Mouse (Mus musculus) thymus, adult 2 months (tissue): Measurements from ENCODE around the gene Eif5a2.

Source experiments
- CTCF ChIP-seq: fragments of 200-500 bp; IDR thresholded peaks from 2 replicates; pipeline ENCODE4 v1.5.1; 2012; ENCODE audit warnings: mild to moderate bottlenecking, control low read depth, low read length, moderate library complexity, borderline replicate concordance; ENCODE audit not compliant: control insufficient read depth, poor library complexity, insufficient read depth; ENCODE audit errors: extremely low read depth
- POLR2A ChIP-seq: fragments of 200-500 bp; IDR thresholded peaks from 2 replicates; pipeline ENCODE4 v1.6.1; 2012; ENCODE audit warnings: mild to moderate bottlenecking, low read length, control low read depth, moderate library complexity; ENCODE audit not compliant: control insufficient read depth, poor library complexity, insufficient read depth; ENCODE audit errors: extremely low read depth

GRCm38 (mm10) chr3:28784176-28784575, 3.1 kb downstream of the Eif5a2 start:
- no peak for TF ChIP-seq CTCF
- no peak for TF ChIP-seq POLR2A
